Mouse (Mus musculus): ENCODE results near the gene A930018P22Rik. TPM values are rescaled to one million over a fixed set of nuclear protein-coding genes. Genes with fewer than 3 reads are reported as not detected.
A peak's percentile ranks its signal among the peaks of the same experiment; 100 is the strongest.
"Not testable (repeated sequence)": the region's sequence is repeated elsewhere in the genome, so short reads cannot be mapped to it uniquely, and the experiment has no call there.

A930018P22Rik gene
- polyA plus RNA-seq, 1 experiment from 2014 or later, result 0.20 TPM

- WGBS, result 60% methylated on average over 1 of the region's 1 CpGs
- no peak for DNase-seq (ENCODE audit: low spot score)
- H3K4me1 ChIP-seq (replicated peaks), result peaks cover 31% of the 10 kb centered on the region
- no peaks in the 10 kb centered on the region for H3K36me3 ChIP-seq
- no peak overlapping the region for H3K27ac ChIP-seq
- no peaks in the 10 kb centered on the region for H3K27me3 ChIP-seq (ENCODE audit: insufficient read depth, poor library complexity, severe bottlenecking)
- no peak overlapping the region for H3K4me3 ChIP-seq
- H3K9me3 ChIP-seq, result no peaks in the 10 kb centered on the region
Observed at GRCm38 (mm10) chr2:104099946-104100345, 22.6 kb upstream of the A930018P22Rik start.

GRCm38 (mm10) chr2:104104800-104105199, 17.8 kb upstream of the A930018P22Rik start:
- Histone ChIP-seq H3K9me3 (no peaks in the 10 kb centered on the region), H3K27ac (no peak overlapping the region), H3K36me3 (no peaks in the 10 kb centered on the region), H3K4me3 (no peak overlapping the region), H3K27me3 (ENCODE audit: insufficient read depth, poor library complexity, severe bottlenecking) (no peaks in the 10 kb centered on the region), H3K4me1 (replicated peaks) (no peaks in the 10 kb centered on the region)
- DNase-seq (ENCODE audit: low spot score), result no peak
- 94% methylated on average over 6 of the region's 6 CpGs for WGBS

GRCm38 (mm10) chr2:104109021-104109420, 13.5 kb upstream of the A930018P22Rik start:
- WGBS, result 91% methylated on average over 2 of the region's 2 CpGs
- not testable (repeated sequence) for H3K27ac ChIP-seq; H3K4me1 ChIP-seq (replicated peaks)

GRCm38 (mm10) chr2:104109528-104109927, 13.0 kb upstream of the A930018P22Rik start:
- Histone ChIP-seq H3K4me3 (no peak overlapping the region), H3K9me3 (no peaks in the 10 kb centered on the region), H3K4me1 (replicated peaks) (no peaks in the 10 kb centered on the region), H3K27me3 (ENCODE audit: insufficient read depth, poor library complexity, severe bottlenecking) (no peaks in the 10 kb centered on the region), H3K27ac (no peak overlapping the region), H3K36me3 (0 out of 2 replicates have a peak, but pooled peaks cover 10% of the 10 kb centered on the region)
- WGBS, result 74% methylated on average over 2 of the region's 2 CpGs
- no peak for DNase-seq (ENCODE audit: low spot score)

More at GRCm38 (mm10) chr2:104109021-104109420, 13.5 kb upstream of the A930018P22Rik start:
- not testable (repeated sequence) for H3K4me3 ChIP-seq; DNase-seq (ENCODE audit: low spot score); H3K36me3 ChIP-seq; H3K27me3 ChIP-seq (ENCODE audit: insufficient read depth, poor library complexity, severe bottlenecking); H3K9me3 ChIP-seq

GRCm38 (mm10) chr2:104110031-104110430, 12.5 kb upstream of the A930018P22Rik start:
- Histone ChIP-seq H3K4me3 (no peak overlapping the region), H3K36me3 (0 out of 2 replicates have a peak, but pooled peaks cover 10% of the 10 kb centered on the region), H3K4me1 (replicated peaks) (no peaks in the 10 kb centered on the region), H3K27ac (no peak overlapping the region), H3K9me3 (no peaks in the 10 kb centered on the region), H3K27me3 (ENCODE audit: insufficient read depth, poor library complexity, severe bottlenecking) (no peaks in the 10 kb centered on the region)
- no peak for DNase-seq (ENCODE audit: low spot score)
- 94% methylated on average over 4 of the region's 4 CpGs for WGBS

- not testable (repeated sequence) for H3K4me1 ChIP-seq (replicated peaks); H3K4me3 ChIP-seq; H3K9me3 ChIP-seq; H3K27me3 ChIP-seq (ENCODE audit: insufficient read depth, poor library complexity, severe bottlenecking); H3K27ac ChIP-seq; DNase-seq (ENCODE audit: low spot score)
- H3K36me3 ChIP-seq, result 0 out of 2 replicates have a peak, but pooled peaks cover 10% of the 10 kb centered on the region
- WGBS, result no CpG with 5 or more reads among the region's 1 CpGs
Observed at GRCm38 (mm10) chr2:104111170-104111797, 11.3 kb upstream of the A930018P22Rik start.

GRCm38 (mm10) chr2:104113563-104113962, 9.0 kb upstream of the A930018P22Rik start:
- 0 out of 2 replicates have a peak, but pooled peaks cover 10% of the 10 kb centered on the region for H3K36me3 ChIP-seq
- not testable (repeated sequence) for H3K27ac ChIP-seq; H3K4me3 ChIP-seq; H3K27me3 ChIP-seq (ENCODE audit: insufficient read depth, poor library complexity, severe bottlenecking); H3K4me1 ChIP-seq (replicated peaks); DNase-seq (ENCODE audit: low spot score); H3K9me3 ChIP-seq

GRCm38 (mm10) chr2:104114898-104115297, 7.7 kb upstream of the A930018P22Rik start:
- H3K9me3 ChIP-seq, result no peaks in the 10 kb centered on the region
- no peak overlapping the region for H3K27ac ChIP-seq
- H3K4me1 ChIP-seq (replicated peaks), result 0 out of 2 replicates have a peak, but pooled peaks cover 3% of the 10 kb centered on the region
- H3K27me3 ChIP-seq (ENCODE audit: insufficient read depth, poor library complexity, severe bottlenecking), result no peaks in the 10 kb centered on the region
- WGBS, result 84% methylated on average over 3 of the region's 3 CpGs
- DNase-seq (ENCODE audit: low spot score), result no peak
- no peak overlapping the region for H3K4me3 ChIP-seq
- H3K36me3 ChIP-seq, result 0 out of 2 replicates have a peak, but pooled peaks cover 10% of the 10 kb centered on the region

- not testable (repeated sequence) for H3K27ac ChIP-seq; H3K4me3 ChIP-seq; H3K4me1 ChIP-seq (replicated peaks); H3K9me3 ChIP-seq; H3K36me3 ChIP-seq; H3K27me3 ChIP-seq (ENCODE audit: insufficient read depth, poor library complexity, severe bottlenecking); DNase-seq (ENCODE audit: low spot score)
Observed at GRCm38 (mm10) chr2:104117173-104117572, 5.4 kb upstream of the A930018P22Rik start.

GRCm38 (mm10) chr2:104119097-104119496, 3.5 kb upstream of the A930018P22Rik start:
- Histone ChIP-seq H3K27me3 (ENCODE audit: insufficient read depth, poor library complexity, severe bottlenecking) (peaks cover 20% of the 10 kb centered on the region), H3K4me1 (replicated peaks) (peaks cover 24% of the 10 kb centered on the region), H3K4me3 (no peak overlapping the region), H3K36me3 (0 out of 2 replicates have a peak, but pooled peaks cover 1% of the 10 kb centered on the region), H3K9me3 (no peaks in the 10 kb centered on the region), H3K27ac (no peak overlapping the region)
- WGBS, result 92% methylated on average over 1 of the region's 1 CpGs
- no peak for DNase-seq (ENCODE audit: low spot score)

- Histone ChIP-seq H3K27me3 (ENCODE audit: insufficient read depth, poor library complexity, severe bottlenecking) (peaks cover 30% of the 10 kb centered on the region), H3K4me1 (replicated peaks) (peaks cover 24% of the 10 kb centered on the region), H3K4me3 (no peak overlapping the region), H3K27ac (no peak overlapping the region), H3K36me3 (no peaks in the 10 kb centered on the region), H3K9me3 (no peaks in the 10 kb centered on the region)
- WGBS, result 60% methylated on average over 6 of the region's 6 CpGs
- DNase-seq (ENCODE audit: low spot score), result no peak
Observed at GRCm38 (mm10) chr2:104120312-104120711, 2.3 kb upstream of the A930018P22Rik start.

GRCm38 (mm10) chr2:104121681-104122504, 676 bp upstream of the A930018P22Rik start:
- Histone ChIP-seq H3K9me3 (no peaks in the 10 kb centered on the region), H3K36me3 (no peaks in the 10 kb centered on the region), H3K27ac (peak overlapping the region; percentile 87), H3K27me3 (ENCODE audit: insufficient read depth, poor library complexity, severe bottlenecking) (peaks cover 43% of the 10 kb centered on the region), H3K4me3 (peak overlapping the region; percentile 81), H3K4me1 (replicated peaks) (peaks cover 24% of the 10 kb centered on the region)
- 81% methylated on average over 8 of the region's 8 CpGs for WGBS
- no peak for DNase-seq (ENCODE audit: low spot score)

- peaks cover 24% of the 10 kb centered on the region for H3K4me1 ChIP-seq (replicated peaks)
- peaks cover 48% of the 10 kb centered on the region for H3K27me3 ChIP-seq (ENCODE audit: insufficient read depth, poor library complexity, severe bottlenecking)
- 48% methylated on average over 3 of the region's 3 CpGs for WGBS
Observed at GRCm38 (mm10) chr2:104123540-104123939, 971 bp downstream of the A930018P22Rik start.

More at GRCm38 (mm10) chr2:104123540-104123939, 971 bp downstream of the A930018P22Rik start:
- no peak for DNase-seq (ENCODE audit: low spot score)
- Histone ChIP-seq H3K36me3 (no peaks in the 10 kb centered on the region), H3K9me3 (no peaks in the 10 kb centered on the region), H3K27ac (peak overlapping the region; percentile 87; the same call in 1 of the 2 replicates), H3K4me3 (peak overlapping the region; percentile 81)
